Mouse (Mus musculus) gastrocnemius, adult 8-10 months (tissue): ENCODE measurements around the gene Lancl1. TPM values are rescaled to one million over a fixed set of nuclear protein-coding genes. Genes with fewer than 3 reads are reported as not detected.

ENCODE experiments used
- DNase-seq, 2 experiments: peaks; one replicate each; pipeline ENCODE4 v3.0.0; 2022; ENCODE audit warnings: low spot score in 2 of 2
- total RNA-seq, 4 experiments: library from RNA; stranded (reverse); gene quantifications; 2 replicates each; pipeline ENCODE4 v1.2.4; 2022

Gene Lancl1
- 10 to 100 TPM; 35.2 to 41.6 (median 38.1) TPM for total RNA-seq

GRCm38 (mm10) chr1:67038246-67038987 is at the start of gene Lancl1:
Lancl1 (minus strand) TSS chr1:67038872.
- peak; percentile 79 to 83 for DNase-seq

- DNase-seq: no peak
Observed at GRCm38 (mm10) chr1:67079146-67079545, 40.5 kb upstream of the Lancl1 start.

GRCm38 (mm10) chr1:67078666-67079065 is 40.0 kb upstream of the Lancl1 start:
- no peak for DNase-seq

GRCm38 (mm10) chr1:67077739-67078138 is 39.1 kb upstream of the Lancl1 start:
- DNase-seq: no peak

- no peak for DNase-seq
Observed at GRCm38 (mm10) chr1:67067561-67067960, 28.9 kb upstream of the Lancl1 start.

GRCm38 (mm10) chr1:67065347-67066270 is 26.9 kb upstream of the Lancl1 start:
- no peak for DNase-seq

- peak in 1 of 2 experiments; percentile 10 for DNase-seq
Observed at GRCm38 (mm10) chr1:67061456-67062085, 22.9 kb upstream of the Lancl1 start.

GRCm38 (mm10) chr1:67055816-67056215 is 17.1 kb upstream of the Lancl1 start:
- DNase-seq: no peak

GRCm38 (mm10) chr1:67052721-67053120 is 14.0 kb upstream of the Lancl1 start:
- DNase-seq: no peak

GRCm38 (mm10) chr1:67049600-67049999 is 10.9 kb upstream of the Lancl1 start:
- no peak for DNase-seq

GRCm38 (mm10) chr1:67048696-67049095 is 10.0 kb upstream of the Lancl1 start:
- no peak for DNase-seq

GRCm38 (mm10) chr1:67045100-67045499 is 6.4 kb upstream of the Lancl1 start:
- DNase-seq: no peak

GRCm38 (mm10) chr1:67042583-67042982 is 3.9 kb upstream of the Lancl1 start:
- no peak for DNase-seq

- no peak for DNase-seq
Observed at GRCm38 (mm10) chr1:67039083-67039482, 411 bp upstream of the Lancl1 start.

GRCm38 (mm10) chr1:67037198-67037597 is 1.5 kb downstream of the Lancl1 start:
- DNase-seq: no peak

GRCm38 (mm10) chr1:67033278-67033677 is 5.4 kb downstream of the Lancl1 start:
- no peak for DNase-seq

- DNase-seq: no peak
Observed at GRCm38 (mm10) chr1:67026927-67027511, 11.7 kb downstream of the Lancl1 start.

GRCm38 (mm10) chr1:67026142-67026541 is 12.5 kb downstream of the Lancl1 start:
- peak in 1 of 2 experiments; percentile 16 for DNase-seq

- no peak for DNase-seq
Observed at GRCm38 (mm10) chr1:67022767-67023166, 15.9 kb downstream of the Lancl1 start.

- DNase-seq: no peak
Observed at GRCm38 (mm10) chr1:67022051-67022450, 16.6 kb downstream of the Lancl1 start.

GRCm38 (mm10) chr1:67020637-67021161 is 18.0 kb downstream of the Lancl1 start:
- no peak for DNase-seq
